Mouse (Mus musculus) cerebellum, adult 11-12 months (tissue): ENCODE results near the gene Katnal1.
A peak's percentile ranks its signal among the peaks of the same experiment; 100 is the strongest.

Source experiments
- DNase-seq: peaks from one replicate; pipeline ENCODE4 v3.0.0; 2022

Katnal1 gene

DNA sequence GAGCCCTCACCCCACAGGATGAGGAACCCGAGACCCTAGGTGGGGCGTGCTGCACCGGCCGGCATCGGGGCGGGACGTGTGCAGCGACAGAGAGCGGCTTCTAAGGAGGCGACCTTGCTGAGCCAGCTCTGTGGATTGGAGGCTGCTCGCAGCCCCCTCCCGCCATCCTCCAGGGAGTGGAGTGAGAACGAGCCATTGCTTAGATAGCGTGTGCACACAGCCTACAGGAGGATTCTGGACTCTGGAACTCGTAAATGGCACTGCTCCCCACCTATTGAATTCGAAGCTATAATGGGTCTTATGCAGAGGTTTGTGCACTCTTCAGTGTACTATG lies at the start of gene Katnal1:
TSS of gene Katnal1 (minus strand) at position 205 of the 334 bp plus-strand sequence.
- no peak for DNase-seq

DNA sequence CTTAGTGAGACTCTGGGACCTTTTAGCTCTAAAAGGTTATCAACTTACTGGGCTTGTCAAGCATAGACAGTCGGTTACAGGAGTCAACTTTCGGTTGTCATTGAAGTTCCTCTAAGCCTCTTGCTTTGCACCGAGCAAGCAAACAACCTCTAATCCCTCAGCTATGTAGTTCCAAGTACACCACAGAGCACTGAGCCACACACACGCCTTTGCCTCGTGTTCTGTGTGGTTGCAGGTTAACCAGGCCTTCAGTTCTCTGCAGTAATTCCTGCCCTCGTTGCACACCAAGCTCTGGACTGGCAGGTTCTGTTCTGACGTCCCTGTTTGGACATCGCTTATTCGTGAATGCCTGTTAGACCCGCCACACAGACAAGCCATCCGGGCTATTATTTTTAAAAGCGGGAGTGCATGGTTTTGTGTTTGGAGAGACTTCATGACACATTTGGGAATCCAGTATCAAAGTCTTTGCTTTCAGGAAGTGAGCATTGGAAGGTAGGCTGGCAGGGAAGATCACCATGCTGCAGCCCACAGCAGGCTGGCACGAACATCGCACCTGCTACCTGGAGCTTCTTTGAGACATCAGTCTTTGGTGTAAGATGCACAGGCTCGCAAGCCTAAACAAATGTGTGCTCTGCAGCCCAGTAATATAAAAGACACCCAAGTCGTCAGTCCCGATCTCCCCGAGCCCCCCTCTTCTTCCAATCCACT lies 49.5 kb upstream of the Katnal1 start:
- DNase-seq: no peak

DNA sequence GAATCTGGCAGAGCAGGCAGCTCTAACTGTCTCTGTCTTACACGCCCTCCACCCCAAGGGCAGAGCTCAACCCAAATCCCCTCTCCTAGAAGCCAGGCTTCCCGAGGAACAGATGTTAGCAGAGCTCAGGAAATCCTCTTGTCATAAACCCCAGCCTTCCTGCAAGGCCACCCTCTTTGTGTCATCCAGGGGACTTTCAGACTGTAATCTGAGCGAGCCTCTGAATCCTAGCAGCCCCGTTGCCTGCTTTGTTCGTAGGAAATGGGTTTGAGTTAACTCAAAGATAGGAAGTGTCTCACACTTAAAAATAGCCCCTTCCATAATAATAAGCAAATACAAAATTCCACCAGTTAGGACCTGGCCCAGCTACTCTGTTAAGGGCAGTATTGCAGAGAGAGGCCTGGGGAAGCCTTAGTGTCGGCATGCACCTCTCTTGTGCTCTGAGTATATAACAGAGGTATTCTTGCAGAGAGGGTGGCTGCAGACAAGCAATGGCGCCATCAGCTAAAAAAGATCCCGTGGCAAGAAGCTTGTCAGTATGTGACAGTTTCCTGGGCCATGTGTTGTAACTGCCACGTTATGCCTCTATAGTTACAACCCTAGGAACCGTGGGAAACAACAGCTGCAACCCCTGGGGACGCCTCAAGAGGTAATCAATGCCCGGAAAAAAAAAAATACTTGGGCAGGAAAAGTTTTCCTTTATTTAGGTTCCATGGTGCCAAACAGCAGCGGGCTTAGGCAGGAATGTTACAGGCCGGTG lies 48.8 kb upstream of the Katnal1 start:
- DNase-seq: no peak

DNA sequence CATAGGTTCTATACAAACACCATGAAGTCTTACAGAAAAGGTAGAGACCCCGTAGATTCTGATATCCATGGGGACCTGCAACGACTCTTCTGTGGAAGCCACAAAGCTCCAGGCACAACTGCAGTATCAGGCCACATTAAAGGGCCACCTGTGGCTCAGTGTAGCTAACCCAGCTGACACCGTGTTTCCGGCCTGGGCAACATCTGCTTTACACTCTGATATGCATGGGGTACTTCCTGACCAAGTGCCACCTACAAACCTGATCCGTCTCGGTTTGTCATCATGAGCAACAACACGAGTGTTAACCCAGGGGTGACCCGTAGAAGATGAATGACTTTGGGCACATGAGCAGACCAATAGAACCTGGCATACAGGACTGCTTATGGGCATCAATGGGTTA lies 47.8 kb upstream of the Katnal1 start:
- DNase-seq: no peak

DNA sequence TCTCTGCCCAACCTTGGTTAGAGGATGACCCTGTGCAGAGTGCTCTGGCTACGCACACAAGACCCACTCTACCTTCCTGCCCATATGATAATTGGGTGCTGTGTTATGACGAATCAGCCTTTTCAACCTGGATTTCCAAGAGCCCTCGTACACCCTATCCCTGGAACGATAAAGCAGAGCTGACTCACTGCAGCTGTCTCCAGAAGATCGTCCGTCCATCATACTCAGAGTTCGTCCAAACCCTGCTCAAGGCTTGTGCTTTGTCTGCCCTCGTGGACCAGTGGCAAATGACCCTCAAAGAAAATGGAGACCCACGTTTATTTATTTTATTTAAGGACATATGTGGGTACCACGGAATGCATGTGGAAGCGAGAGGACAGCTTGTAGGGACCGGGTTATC lies 45.9 kb upstream of the Katnal1 start:
- DNase-seq: no peak

DNA sequence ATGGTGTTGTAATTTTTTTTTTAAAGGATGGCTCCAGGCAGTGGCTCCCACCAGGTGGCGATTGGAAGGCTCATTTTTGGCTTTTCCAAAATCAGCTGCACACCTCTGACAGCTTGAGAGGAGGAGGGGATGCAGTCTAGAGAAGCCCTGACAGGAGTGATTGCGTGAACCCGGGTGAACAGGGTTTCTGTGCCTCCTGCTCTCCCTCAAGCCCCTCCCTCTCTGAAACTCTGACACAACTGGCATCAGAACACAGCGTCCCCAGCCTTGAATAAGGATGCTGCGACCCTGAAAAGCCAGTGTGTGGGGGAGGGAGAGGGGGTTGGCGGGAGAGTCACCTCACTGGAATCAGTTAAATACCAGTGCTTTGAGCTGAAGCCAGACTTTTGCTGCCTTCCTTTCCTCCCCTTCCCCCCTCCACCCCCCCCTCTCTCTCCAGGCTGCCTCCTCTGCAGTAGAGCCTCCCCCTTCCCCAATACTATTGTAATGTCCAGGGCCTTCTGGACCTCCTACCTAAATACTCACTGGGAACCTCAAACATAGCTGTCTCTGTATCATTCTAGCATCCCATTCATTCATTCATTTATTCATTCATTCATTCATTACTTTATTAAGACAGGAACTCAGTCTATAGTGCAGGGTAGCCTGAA lies 44.0 kb upstream of the Katnal1 start:
- no peak for DNase-seq

DNA sequence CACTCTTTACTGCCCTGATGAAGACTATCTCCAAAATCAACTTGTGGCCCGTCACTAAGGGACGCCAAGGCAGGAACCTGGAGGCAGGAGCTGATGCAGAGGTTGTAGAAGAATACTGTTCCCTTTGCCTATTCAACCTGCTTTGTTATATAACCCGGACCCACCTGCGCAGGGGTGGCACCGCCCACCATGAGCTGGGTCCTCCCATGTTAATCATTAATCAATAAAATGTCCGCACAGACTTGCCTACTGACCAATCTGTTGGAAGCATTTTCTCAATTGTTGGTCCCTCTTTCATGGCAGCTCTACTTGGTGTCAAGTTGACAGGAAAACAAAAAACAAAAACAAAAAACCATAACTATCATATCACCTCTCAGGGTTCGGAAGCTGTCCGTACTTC lies 43.0 kb upstream of the Katnal1 start:
- no peak for DNase-seq

DNA sequence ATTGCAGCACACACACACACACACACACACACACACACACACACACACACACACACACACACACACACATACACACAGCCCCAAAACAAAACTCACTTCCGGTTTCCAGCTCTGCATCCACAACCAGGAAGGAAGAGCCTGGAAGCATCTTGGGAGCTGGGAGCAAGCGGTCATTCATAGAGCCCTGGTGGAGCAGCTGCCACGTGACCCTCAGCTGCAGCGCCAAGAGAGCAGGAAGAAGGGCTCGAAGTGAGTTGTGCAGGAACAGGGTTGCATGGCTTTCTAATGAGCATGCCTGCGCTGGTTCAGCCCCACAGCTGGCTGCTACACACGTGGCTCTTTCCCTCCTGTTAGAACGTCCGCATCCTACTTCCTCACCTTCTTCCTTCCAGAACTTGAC lies 40.5 kb upstream of the Katnal1 start:
- no peak for DNase-seq

DNA sequence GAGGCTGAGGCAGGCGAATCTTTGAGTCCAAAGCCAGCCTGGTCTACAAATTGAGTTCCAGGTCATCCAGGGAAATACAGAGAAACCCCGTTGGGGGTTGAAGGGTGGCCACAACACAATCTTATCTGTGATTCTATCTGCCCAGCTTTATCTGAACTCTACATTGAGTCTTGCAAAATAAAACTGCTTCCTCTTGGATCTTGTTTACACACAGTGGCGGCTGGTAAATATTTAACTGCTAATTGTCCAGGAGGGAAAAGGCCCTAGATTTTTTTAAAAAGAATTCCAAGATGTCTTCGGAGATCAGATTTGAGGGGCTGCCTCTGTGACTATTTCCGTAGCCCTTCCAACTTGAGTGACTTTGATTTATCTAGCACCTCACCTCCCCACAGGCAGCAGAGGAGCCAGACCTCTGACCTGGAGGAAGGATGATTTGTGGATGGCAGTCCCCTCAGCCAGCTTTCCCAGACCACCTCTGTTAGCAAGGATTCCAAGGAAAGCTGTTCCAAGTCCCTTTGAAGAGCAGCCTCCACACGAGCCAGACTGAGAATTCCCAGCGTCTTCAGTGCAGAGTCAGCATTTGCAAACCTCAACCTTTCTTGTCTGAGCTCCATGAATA lies 39.9 kb upstream of the Katnal1 start:
- DNase-seq: no peak

DNA sequence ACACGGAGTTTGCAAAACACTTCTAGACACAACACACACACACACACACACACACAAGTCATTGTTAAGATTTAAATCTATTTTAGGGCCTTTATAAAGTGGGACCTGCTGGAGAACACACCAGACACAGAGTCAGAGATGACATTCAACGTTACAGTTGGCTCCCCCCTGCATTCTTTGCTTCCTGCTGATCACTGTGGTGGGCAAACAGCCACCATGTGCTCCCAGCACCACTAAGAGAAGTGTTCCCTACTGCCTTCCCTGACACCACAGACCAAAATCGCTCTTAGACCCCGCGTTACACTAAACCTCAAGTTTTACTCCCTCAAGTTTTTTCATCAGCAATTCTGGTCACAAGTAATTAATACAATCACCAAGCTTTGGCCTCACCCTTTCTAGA lies 39.1 kb upstream of the Katnal1 start:
- no peak for DNase-seq

DNA sequence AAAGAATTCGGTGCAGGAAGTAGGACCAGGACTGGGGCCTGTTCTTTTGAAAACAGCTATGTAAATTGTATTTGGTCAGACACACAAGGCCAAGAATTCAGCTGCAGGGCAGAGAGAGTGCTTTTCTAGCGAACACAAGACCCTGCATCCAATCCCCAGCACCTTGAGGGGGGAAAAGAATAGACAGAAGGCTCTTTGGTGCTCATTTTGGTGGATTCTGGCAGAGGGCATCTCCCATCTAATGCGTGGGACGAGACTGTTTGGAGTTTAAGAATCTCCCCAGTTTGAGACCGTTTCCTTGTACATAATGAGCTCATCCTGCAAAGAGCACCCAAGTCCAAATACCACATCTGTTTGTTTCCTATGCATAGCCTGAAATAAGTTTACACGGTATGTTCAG lies 37.3 kb upstream of the Katnal1 start:
- DNase-seq: no peak

DNA sequence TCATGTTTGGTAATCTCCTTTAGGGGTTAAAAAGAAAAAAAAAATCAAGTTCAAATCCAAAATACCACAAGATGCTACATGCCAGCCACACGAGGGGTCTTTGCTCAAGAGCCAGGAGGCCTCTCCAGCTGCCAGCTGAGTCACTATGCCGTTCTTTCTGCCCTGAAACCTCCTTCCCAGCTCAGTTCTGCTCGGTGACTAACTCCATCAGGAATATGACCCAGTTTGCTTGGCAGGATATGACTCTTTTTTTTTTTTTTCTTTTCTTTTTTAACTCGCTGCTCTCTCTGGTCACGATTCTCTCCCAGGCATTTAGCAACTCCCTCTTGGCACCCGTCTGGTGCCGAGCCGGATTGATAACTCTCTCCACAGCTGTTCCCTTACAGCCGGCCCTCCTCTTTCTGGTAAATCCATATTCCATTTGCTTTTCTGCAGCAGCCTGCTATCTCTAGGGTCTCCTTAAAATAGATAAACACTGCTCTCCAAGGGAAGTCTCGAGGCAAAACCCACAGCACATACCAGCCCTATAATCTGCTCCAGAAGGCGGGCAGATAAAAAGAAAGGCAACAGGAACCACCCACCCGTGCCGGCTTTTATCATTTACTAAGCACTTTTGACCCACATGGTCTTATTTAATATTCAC lies 36.7 kb upstream of the Katnal1 start:
- no peak for DNase-seq

DNA sequence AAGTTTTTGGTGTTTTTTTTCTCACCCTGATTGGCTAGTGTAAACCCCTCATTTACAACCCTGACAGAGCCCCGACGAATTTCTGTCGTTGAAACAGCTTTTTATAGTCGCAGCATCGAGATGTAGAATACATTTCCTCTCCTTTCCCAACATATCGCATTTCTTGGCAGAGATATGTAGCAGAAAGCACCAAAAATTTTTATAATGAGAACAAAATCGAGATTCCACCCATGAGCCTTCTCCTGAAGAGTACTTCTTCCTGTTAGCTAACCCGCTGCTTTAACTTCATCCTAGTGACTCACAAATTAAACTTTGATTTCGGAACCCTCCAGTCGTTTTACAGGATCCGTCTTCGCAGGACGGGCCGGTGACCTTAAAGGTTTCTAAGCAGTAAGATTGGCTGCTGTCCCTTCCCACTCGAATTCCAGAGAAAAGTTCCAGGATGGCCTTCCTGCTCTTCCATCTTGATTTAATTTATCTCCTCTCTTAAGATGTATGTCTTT lies 36.0 kb upstream of the Katnal1 start:
- DNase-seq: no peak

DNA sequence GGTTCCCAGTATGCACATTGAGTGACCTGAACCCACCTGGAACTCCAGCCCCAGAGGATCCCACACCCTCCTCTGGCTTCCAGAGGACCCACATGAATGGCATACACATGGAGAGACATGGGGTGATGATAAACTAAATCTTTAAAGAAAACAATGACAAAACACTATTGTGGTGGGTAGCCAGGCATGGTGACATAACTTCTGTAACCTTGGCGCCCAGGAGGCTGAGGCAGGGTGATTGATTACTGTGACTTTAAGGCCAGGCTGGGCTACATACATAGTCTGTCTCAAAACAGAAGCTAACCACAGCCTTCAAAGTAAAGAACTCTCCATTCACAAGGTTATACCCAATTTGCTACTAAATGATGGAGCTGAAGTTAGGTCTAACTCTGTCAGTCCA lies 35.1 kb upstream of the Katnal1 start:
- DNase-seq: no peak

DNA sequence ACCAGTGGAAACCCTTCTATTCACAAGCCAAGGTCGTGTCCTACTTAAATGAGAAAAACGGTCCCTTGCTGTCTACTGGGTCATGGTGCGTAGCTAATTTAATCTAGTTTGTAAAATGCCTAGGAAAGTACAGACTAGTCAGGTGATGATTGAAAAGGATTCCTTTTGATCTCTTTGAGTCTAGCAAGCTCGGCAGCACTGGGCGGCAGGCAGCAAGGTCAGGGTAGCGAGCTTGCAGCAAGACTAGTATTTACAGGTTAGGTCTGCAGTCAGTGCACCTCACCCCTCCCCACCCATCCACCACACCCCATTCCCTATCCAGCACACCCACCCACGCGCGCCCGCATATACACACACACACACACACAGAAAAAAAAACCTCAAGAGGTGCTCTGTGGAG lies 31.1 kb upstream of the Katnal1 start:
- DNase-seq: no peak

DNA sequence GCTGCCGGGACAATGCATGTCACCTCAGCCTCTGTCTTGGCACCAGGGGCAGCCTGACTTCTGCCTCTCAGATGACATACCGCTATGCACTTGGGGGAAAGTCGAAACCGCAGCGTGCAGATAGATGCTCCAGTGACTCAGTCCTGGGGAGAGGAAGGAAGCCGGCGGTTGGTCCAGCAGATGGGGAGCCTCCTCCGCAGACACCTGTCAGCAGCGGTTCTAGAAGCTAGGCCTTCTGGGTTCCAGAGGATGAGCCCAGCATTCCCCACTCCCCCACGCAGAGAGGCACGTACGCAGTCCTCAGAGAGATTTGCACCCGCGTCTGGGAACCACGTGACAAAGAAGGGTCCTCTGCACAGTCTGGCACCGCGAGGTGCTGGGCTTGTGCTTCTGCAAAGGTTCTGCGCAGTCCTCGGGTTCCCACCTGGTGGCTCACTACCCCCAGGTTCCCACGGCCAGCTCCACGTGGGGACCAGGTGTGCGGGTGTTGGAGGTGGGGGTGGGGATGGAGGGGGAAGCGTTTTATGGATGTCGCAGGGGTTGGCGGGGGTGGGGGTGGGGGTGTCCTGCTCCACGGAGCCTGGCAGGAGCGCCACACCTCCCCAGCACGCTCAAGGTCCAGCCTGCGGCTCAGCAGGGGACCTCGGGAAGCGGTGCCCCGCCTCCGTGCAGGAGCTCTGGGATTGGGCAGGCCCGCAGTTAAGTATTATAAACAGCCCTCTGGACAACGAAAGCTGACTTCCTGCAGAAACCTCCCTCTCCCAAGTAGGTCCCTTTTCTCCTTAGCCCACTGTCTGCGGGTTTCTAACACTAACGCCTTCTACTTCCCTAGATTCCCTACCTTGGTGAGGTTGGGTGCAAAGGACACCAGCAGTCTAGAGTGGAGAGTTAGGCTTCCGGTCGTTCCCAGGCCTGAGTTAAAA lies 30.2 kb upstream of the Katnal1 start:
- peak; percentile 78 for DNase-seq

DNA sequence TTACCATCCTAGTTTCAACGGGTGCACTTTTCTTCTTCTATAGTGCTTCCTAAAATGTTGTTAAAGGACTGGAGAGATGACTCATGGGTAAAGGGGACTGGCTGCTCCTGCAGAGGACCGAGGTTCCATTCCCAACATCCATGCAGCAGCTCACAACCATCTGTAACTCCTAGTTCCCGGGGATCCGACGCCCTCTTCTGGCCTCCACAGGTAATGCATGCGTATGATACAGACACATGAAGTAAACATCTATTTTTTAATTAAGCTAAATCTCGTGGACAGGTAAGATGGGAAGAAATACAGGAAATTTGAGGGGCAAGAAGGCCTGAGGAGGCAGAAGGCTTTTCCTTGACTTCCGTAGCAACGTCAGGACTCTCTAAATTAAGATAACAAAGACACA lies 29.2 kb upstream of the Katnal1 start:
- peak; percentile 32 for DNase-seq

DNA sequence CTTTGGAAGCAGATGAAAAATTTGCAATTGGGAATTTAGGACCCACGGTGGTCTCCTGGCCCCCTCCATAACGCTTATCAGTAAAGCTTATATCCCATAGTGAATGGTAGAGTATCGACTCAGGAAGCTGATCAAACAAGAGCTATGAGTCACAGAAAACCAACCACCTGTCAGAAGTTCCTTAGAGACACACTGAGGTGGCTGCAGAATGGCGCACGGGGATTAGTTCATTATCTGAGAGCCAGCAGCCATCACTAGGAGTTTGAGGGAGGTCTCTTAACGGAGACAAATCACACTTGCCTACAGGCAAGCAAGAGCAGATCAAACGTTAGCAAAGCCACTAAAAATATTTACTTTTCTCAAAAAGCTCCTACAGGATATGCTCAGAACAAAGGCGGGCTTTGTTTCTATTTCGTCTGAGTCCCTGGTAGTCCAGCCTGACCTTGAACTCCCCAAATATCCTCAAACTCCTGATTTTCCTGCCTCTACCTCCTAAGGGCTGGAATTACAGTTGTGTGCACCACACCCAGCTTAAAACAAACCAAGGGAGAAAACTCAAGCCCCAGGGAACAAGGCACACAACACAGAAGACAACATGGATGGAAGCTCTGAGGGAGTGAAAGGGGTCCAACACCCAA lies 27.9 kb upstream of the Katnal1 start:
- no peak for DNase-seq

DNA sequence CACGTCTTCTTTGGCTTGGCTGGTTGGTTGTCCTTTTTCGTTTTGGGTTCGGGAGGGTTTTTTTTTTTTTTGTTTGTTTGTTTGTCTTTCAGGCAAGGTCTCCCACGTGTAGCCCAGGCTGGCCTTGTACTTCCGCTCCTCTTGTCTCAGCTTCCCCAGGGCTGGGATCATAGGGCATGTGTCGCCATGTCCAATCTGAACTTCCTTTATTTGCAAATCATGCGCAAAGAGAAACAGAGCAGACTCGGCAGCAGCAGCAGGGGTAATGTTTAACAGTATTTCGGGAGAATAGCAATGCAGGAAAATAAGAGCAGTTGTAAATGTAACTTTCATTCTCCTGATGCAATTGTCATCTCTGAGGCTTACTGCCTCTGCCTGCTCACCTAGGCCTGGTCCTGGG lies 27.0 kb upstream of the Katnal1 start:
- no peak for DNase-seq

DNA sequence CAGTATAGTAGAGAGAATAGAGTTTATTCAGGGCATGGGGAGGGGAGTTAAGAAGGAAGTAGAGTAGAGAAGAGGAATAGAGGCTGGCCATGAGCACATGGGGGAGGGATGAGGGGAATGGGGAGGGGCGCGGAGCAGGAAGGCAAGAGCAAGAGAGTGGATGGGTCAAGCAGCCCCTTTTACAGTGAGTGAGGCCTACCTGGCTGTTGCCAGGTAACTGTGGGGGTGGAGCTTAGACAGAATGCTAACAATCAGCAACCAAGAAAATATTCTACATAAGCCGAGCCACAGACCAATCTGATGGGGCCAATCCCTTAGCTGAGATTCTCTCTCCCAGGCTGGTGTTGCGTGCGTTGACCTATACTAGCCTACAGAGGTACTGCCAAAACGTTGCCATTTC lies 26.5 kb upstream of the Katnal1 start:
- DNase-seq: no peak

DNA sequence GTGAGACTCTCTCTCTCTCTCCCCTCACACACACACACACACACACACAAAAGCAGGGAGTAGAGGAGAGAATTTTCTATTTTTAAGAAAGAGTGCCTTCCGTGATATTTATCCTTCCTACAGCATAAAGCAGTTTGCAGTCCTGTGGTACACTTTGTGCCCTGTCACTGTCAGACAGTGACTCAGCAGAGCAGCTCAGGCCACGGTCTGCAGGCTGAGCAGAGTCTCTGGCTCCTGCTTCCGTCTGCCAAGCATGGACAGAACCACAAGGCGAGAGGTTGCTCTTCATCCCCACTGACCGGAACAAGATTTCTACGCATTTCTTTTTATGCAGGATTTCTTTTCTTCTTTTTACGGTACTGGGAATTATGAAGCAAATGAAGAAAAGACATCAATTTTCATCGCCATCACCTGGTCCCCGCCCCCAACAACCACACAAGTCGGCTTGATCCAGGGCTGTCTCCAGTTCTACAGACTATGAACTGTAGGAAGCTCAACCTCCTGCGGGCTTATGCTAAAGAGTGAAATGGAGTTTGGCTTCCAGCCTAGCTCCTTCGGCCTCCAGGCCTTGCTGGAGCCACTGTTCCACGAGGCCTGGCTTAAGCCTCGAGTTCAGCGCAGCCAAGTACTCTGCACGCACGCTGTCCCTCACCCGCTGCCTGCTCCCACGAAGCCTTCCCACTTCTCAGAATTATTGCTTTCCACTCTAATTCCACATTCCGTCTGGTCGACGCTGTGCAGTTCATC lies 25.4 kb upstream of the Katnal1 start:
- no peak for DNase-seq
